Mouse (Mus musculus): ENCODE measurements around the gene Gtdc1.
"Not testable (repeated sequence)": the region's sequence is repeated elsewhere in the genome, so short reads cannot be mapped to it uniquely, and the experiment has no call there.

DNA sequence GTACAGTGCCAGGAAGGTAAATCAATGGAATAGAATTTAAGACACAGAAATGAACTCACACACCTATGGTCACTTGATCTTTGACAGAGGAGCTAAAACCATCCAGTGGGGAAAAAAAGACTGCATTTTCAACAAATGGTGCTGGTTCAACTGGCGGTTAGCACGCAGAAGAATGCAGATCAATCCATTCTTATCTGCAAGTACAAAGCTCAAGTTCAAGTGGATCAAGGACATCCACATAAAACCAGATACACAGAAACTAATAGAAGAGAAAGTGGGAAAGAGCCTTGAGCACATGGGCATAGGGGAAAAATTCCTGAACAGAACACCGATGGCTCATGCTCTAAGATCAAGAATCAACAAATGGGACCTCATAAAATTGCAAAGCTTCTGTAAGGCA, 327.8 kb downstream of the Gtdc1 start:
- not testable (repeated sequence) for TF ChIP-seq EP300, CTCF (IDR thresholded peaks at IDR 0.05; ENCODE audit: low read depth)
